Mouse (Mus musculus): ENCODE results near the gene Agrn. TPM values are rescaled to one million over a fixed set of nuclear protein-coding genes. Genes with fewer than 3 reads are reported as not detected.

The Agrn gene
- polyA plus RNA-seq (2014; fragmentation: Nextera tagmentation; extraction: Ambion mirVana): 122 and 142 TPM in 2 replicates

GRCm38 (mm10) chr4:156197131-156197828 lies at the start of gene Agrn:
Gene Agrn, minus strand, starts transcription at chr4:156197488.
- Histone ChIP-seq H3K9me3 (ENCODE audit: control insufficient read depth, low read length) (no peaks in the 10 kb centered on the region), H3K4me2 (ENCODE audit: low read length) (peak within 1 kb of the TSS; percentile 88), H3K4me1 (ENCODE audit: control insufficient read depth, insufficient read depth, low read length) (peaks cover 27% of the 10 kb centered on the region), H3K27ac (replicated peaks; ENCODE audit: low read depth, low read length) (peak within 1 kb of the TSS; percentile 93), H3K27me3 (ENCODE audit: control insufficient read depth, insufficient read depth, low read length) (no peaks in the 10 kb centered on the region), H3K36me3 (ENCODE audit: control insufficient read depth, insufficient read depth, low read length) (peaks cover 16% of the 10 kb centered on the region; the same call in 1 of the 2 replicates), H3K9ac (replicated peaks; ENCODE audit: low read length) (peak within 1 kb of the TSS; percentile 80), H3K4me3 (replicated peaks; ENCODE audit: low read depth, low read length) (peak within 1 kb of the TSS; percentile 90)
- DNase-seq (peak; percentile 93), ATAC-seq (ENCODE audit: low FRiP score, low TSS enrichment) (peak; percentile 87)
- WGBS: under 1% methylated on average over 57 of the region's 88 CpGs

DNA sequence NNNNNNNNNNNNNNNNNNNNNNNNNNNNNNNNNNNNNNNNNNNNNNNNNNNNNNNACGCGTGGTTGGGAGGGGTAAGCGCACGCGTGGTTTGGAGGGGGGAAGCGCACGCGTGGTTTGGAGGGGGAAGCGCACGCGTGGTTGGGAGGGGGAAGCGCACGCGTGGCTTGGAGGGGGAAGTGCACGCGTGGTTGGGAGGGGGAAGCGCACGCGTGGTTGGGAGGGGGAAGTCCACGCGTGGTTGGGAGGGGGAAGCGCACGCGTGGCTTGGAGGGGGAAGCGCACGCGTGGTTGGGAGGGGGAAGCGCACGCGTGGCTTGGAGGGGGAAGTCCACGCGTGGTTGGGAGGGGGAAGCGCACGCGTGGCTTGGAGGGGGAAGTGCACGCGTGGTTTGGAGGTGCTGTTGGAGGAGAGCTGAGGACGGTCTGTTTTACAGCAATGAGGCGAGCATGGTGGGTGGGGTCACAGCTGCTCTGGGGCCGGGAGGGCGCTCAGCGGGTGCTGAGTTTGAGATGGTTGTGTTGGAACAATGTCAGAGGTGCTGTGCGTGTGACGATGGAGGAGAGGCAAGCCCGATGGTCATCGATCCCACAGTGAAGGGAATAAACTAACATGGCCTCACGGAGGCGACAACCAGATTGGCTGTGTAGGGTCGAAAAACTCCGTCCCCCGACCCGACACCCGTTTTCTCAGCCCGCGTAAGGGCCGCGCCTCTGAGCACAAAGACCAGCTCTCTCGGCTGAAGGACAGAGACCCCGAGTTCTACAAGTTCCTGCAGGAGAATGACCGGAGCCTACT lies 39.6 kb upstream of the Agrn start:
- no peaks in the 10 kb centered on the region for H3K9me3 ChIP-seq (ENCODE audit: control insufficient read depth, low read length)
- H3K27me3 ChIP-seq (ENCODE audit: control insufficient read depth, insufficient read depth, low read length): no peaks in the 10 kb centered on the region
- WGBS: 25% methylated on average over 55 of the region's 60 CpGs
- H3K4me1 ChIP-seq (ENCODE audit: control insufficient read depth, insufficient read depth, low read length): peaks cover 13% of the 10 kb centered on the region
- peak overlapping the region; percentile 89 for H3K4me2 ChIP-seq (ENCODE audit: low read length)
- H3K9ac ChIP-seq (replicated peaks; ENCODE audit: low read length): peak overlapping the region; percentile 73; the same call in 1 of the 2 replicates
- H3K27ac ChIP-seq (replicated peaks; ENCODE audit: low read depth, low read length): peak overlapping the region; percentile 87; the same call in 1 of the 2 replicates
- DNase-seq (peak; percentile 8), ATAC-seq (ENCODE audit: low FRiP score, low TSS enrichment) (no peak)
- peaks cover 62% of the 10 kb centered on the region for H3K36me3 ChIP-seq (ENCODE audit: control insufficient read depth, insufficient read depth, low read length)
- peak overlapping the region; percentile 89 for H3K4me3 ChIP-seq (replicated peaks; ENCODE audit: low read depth, low read length)

DNA sequence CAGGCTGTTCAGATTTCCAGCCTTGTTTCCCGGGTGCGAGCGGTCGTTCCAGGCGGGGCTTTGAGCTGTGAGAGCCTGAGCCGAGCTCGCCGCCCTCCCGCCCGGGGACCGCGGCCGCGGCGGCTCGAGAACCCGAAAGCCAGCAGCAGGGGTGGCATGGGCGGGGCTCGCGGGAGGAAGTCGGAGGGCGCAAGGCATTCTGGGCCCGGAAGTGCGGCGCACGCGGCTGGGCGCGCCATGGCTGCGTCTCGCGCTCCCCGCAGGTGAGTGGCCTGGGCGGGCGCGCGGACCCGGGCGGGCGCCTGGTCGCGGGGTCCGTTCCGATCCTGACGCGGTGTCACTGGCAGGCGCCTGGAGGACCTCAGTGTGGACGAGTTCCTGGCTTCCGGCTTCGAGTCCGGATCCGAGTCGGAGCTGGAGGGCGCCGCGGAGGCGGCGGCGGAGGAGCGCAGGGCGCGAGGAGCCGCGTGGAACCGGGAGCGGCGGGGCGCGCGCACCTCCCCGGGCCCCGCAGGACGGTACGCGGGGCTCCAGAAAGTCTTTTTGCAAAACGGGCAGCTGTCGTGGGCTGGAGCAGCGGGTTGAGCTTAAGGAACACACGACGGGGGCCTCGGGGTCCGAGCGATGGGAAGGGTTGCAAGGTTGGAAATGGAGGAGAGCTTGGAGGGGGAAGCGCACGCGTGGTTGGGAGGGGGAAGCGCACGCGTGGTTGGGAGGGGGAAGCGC lies 38.7 kb upstream of the Agrn start, which contains the start of gene Noc2l:
TSS of gene Noc2l (plus strand) at position 203 of the 726 bp plus-strand sequence.
- peak within 1 kb of the TSS; percentile 73 for H3K9ac ChIP-seq (replicated peaks; ENCODE audit: low read length)
- DNase-seq: peak; percentile 97
- under 1% methylated on average over 90 of the region's 90 CpGs for WGBS
- peak within 1 kb of the TSS; percentile 89 for H3K27ac ChIP-seq (replicated peaks; ENCODE audit: low read depth, low read length)
- peak; percentile 89 for ATAC-seq (ENCODE audit: low FRiP score, low TSS enrichment)
- H3K36me3 ChIP-seq (ENCODE audit: control insufficient read depth, insufficient read depth, low read length): peaks cover 62% of the 10 kb centered on the region
- H3K4me1 ChIP-seq (ENCODE audit: control insufficient read depth, insufficient read depth, low read length): peaks cover 13% of the 10 kb centered on the region
- no peaks in the 10 kb centered on the region for H3K9me3 ChIP-seq (ENCODE audit: control insufficient read depth, low read length)
- no peaks in the 10 kb centered on the region for H3K27me3 ChIP-seq (ENCODE audit: control insufficient read depth, insufficient read depth, low read length)
- peak within 1 kb of the TSS; percentile 89 for H3K4me2 ChIP-seq (ENCODE audit: low read length)
- H3K4me3 ChIP-seq (replicated peaks; ENCODE audit: low read depth, low read length): peak within 1 kb of the TSS; percentile 89

DNA sequence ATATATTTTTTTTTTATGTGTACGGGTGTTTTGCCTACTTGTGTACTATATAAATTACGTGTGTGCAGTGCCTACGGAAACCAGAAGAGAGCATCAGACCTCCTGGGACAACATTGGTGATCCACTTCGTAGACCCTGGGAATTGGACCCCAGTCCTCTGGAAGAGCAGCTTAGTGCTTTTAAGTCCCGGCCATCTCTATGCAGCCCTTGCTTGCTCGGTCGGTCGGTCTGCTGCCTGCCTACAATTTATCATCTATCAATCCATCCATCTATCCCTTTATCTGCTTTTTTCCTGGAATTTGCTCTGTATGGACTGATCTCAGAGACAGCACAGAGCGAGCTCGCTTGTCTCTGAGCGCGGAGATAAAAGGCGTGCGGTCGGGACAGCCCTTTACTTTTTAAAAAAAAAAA lies 38.1 kb upstream of the Agrn start:
- WGBS: 1% methylated on average over 15 of the region's 15 CpGs
- no peaks in the 10 kb centered on the region for H3K9me3 ChIP-seq (ENCODE audit: control insufficient read depth, low read length)
- peak overlapping the region; percentile 89 for H3K4me3 ChIP-seq (replicated peaks; ENCODE audit: low read depth, low read length)
- H3K36me3 ChIP-seq (ENCODE audit: control insufficient read depth, insufficient read depth, low read length): peaks cover 62% of the 10 kb centered on the region
- H3K4me2 ChIP-seq (ENCODE audit: low read length): peak overlapping the region; percentile 89
- no peaks in the 10 kb centered on the region for H3K27me3 ChIP-seq (ENCODE audit: control insufficient read depth, insufficient read depth, low read length)
- ATAC-seq (ENCODE audit: low FRiP score, low TSS enrichment) (peak; percentile 28), DNase-seq (peak; percentile 83)
- H3K4me1 ChIP-seq (ENCODE audit: control insufficient read depth, insufficient read depth, low read length): peaks cover 13% of the 10 kb centered on the region
- peak overlapping the region; percentile 73 for H3K9ac ChIP-seq (replicated peaks; ENCODE audit: low read length)
- peak overlapping the region; percentile 87 for H3K27ac ChIP-seq (replicated peaks; ENCODE audit: low read depth, low read length)

DNA sequence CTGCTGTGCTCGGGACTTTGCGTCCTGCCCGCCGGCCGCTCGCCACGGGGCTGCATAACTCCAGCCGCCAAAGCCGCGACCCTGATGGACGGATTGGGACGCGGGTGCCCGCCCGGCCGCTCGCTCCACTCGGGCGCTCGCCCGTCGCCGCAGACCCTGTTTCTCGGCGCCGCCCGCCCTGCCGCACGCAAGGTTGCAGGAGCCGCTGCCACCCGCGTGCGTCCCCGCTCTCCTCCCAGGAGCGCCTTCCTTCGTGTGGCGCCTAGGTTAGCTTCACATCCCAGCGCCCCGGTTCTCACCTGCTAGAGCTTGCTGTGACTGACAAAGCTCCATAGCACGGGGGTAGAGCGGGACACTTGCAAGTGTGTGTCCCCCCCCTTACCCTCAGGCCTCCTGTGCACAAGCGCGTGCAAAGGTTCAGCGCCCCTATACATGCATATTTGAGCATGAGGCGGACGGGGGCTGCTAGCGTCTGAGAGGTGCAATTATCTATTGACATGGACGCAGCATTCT lies 37.5 kb upstream of the Agrn start, which contains the start of gene Plekhn1:
TSS of gene Plekhn1 (minus strand) at position 157 of the 513 bp plus-strand sequence.
- peak within 1 kb of the TSS; percentile 73 for H3K9ac ChIP-seq (replicated peaks; ENCODE audit: low read length)
- peak within 1 kb of the TSS; percentile 89 for H3K4me3 ChIP-seq (replicated peaks; ENCODE audit: low read depth, low read length)
- H3K36me3 ChIP-seq (ENCODE audit: control insufficient read depth, insufficient read depth, low read length): peaks cover 62% of the 10 kb centered on the region
- H3K27me3 ChIP-seq (ENCODE audit: control insufficient read depth, insufficient read depth, low read length): no peaks in the 10 kb centered on the region
- ATAC-seq (ENCODE audit: low FRiP score, low TSS enrichment) (peak; percentile 55), DNase-seq (peak; percentile 89)
- WGBS: under 1% methylated on average over 40 of the region's 48 CpGs
- H3K4me2 ChIP-seq (ENCODE audit: low read length): peak within 1 kb of the TSS; percentile 89
- no peaks in the 10 kb centered on the region for H3K9me3 ChIP-seq (ENCODE audit: control insufficient read depth, low read length)
- peaks cover 13% of the 10 kb centered on the region for H3K4me1 ChIP-seq (ENCODE audit: control insufficient read depth, insufficient read depth, low read length)
- peak within 1 kb of the TSS; percentile 89 for H3K27ac ChIP-seq (replicated peaks; ENCODE audit: low read depth, low read length)

DNA sequence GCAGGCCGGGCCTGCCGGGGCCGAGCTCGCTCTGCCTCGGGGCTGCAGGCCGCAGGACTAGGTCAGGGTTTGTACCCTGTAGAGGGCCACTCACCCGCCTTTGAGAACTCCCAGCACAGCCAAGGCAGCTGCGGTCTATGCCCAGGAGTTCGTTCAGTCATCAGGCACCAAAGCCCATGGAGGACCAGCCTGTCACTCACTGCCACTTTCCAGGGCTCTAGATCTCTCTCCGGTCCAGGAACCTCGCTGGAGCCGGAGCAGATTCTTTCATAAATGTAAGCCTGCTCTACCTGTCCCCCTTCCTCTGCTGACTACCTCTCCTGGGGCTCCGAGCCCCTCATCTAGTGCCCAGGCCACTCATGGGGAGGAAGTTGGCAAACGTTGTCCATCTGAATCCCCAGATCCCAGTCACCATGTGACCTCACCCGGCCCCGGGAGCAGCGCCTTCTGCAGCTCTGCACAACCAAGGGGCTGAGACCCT lies 36.8 kb upstream of the Agrn start:
- H3K9me3 ChIP-seq (ENCODE audit: control insufficient read depth, low read length): no peaks in the 10 kb centered on the region
- peak overlapping the region; percentile 73 for H3K9ac ChIP-seq (replicated peaks; ENCODE audit: low read length)
- H3K36me3 ChIP-seq (ENCODE audit: control insufficient read depth, insufficient read depth, low read length): peaks cover 62% of the 10 kb centered on the region
- H3K4me1 ChIP-seq (ENCODE audit: control insufficient read depth, insufficient read depth, low read length): peaks cover 13% of the 10 kb centered on the region
- DNase-seq: peak; percentile 43
- no peaks in the 10 kb centered on the region for H3K27me3 ChIP-seq (ENCODE audit: control insufficient read depth, insufficient read depth, low read length)
- peak overlapping the region; percentile 89 for H3K4me2 ChIP-seq (ENCODE audit: low read length)
- no peak; the same call in 1 of the 2 replicates for ATAC-seq (ENCODE audit: low FRiP score, low TSS enrichment)
- 3% methylated on average over 17 of the region's 17 CpGs for WGBS
- peak overlapping the region; percentile 89 for H3K27ac ChIP-seq (replicated peaks; ENCODE audit: low read depth, low read length)
- peak overlapping the region; percentile 89 for H3K4me3 ChIP-seq (replicated peaks; ENCODE audit: low read depth, low read length)

DNA sequence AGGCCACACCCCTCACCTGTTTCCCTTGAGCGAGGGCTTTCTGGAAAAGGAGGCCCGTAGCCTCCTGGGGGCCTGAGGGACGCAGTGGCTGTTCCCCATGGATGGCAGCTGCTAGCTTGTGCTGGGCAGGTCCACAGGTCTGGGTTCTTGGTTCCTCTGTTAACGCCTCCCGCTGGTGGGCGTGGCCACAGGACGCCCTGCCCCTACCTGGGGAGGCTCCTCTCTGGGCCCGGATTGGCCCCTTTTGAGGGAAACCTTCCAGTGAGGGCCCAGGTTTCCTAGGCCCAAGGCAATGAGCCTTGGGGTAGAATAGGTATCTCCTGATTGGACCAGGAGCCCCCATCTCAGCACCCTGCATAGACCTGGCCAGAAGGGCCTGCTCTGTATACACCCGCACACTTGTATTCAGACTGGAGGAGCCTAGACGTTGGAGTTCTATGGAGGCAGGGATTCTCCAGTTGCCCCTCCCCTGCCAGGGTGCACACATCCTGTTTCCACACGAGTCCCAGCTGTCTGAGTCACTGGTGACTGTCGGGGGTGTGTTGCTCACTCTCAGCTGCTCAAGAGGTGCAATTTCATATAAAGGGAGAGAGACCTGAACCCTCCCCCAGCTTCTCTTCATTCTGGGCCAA lies 31.2 kb upstream of the Agrn start:
- Histone ChIP-seq H3K4me2 (ENCODE audit: low read length) (no peak overlapping the region), H3K9me3 (ENCODE audit: control insufficient read depth, low read length) (no peaks in the 10 kb centered on the region), H3K4me3 (replicated peaks; ENCODE audit: low read depth, low read length) (no peak overlapping the region), H3K27me3 (ENCODE audit: control insufficient read depth, insufficient read depth, low read length) (no peaks in the 10 kb centered on the region), H3K36me3 (ENCODE audit: control insufficient read depth, insufficient read depth, low read length) (peaks cover 46% of the 10 kb centered on the region), H3K4me1 (ENCODE audit: control insufficient read depth, insufficient read depth, low read length) (peaks cover 5% of the 10 kb centered on the region), H3K27ac (replicated peaks; ENCODE audit: low read depth, low read length) (no peak overlapping the region), H3K9ac (replicated peaks; ENCODE audit: low read length) (no peak overlapping the region)
- WGBS: 28% methylated on average over 12 of the region's 12 CpGs
- ATAC-seq (ENCODE audit: low FRiP score, low TSS enrichment) (no peak), DNase-seq (no peak)
